Mouse (Mus musculus) cerebellum, adult 2 months (tissue): ENCODE measurements around the gene Heg1.

Experiments
- CTCF ChIP-seq: fragments of 200-500 bp; IDR thresholded peaks from 2 replicates; pipeline ENCODE4 v1.5.1; 2011; ENCODE audit warnings: low read depth, mild to moderate bottlenecking, control low read depth, low read length, moderate library complexity, borderline replicate concordance; ENCODE audit not compliant: insufficient read depth
- POLR2A ChIP-seq: fragments of 200-500 bp; IDR thresholded peaks from 2 replicates; pipeline ENCODE4 v1.6.1; 2011; ENCODE audit warnings: low read length, control low read depth, borderline replicate concordance; ENCODE audit not compliant: insufficient read depth

DNA sequence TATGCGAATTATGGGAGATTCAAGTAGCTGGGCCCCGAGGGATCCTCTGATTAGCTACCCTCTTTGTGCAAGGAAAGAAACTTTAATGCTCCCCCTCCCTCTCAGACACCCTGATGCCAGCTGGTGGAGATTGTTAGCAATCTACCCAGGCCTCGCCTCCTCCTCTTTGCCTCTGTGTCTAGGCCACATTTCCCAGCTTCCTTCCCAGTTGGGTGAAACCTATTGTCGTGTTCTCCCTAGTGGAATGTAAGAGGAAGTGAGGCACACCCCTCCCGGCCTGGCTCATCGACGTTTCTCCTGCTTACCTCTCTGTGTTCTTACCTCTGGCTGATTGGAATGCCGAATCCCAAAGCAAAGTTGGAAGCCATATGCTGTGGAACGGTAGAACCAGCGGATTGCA, 3.4 kb upstream of the Heg1 start:
- TF ChIP-seq CTCF, result no peak
- no peak for TF ChIP-seq POLR2A
